Mouse (Mus musculus) heart, embryonic 15.5 days (tissue): Measurements from ENCODE around the gene Ngp. TPM values are rescaled to one million over a fixed set of nuclear protein-coding genes. Genes with fewer than 3 reads are reported as not detected.
"Not testable (repeated sequence)": the region's sequence is repeated elsewhere in the genome, so short reads cannot be mapped to it uniquely, and the experiment has no call there.

Experiments used
- ATAC-seq: fragments of 200-750 bp; cut with Nextera tagmentation; replicated peaks from 2 replicates; pipeline ENCODE4 v1.8.0; 2017; ENCODE audit warnings: low read depth, moderate TSS enrichment; ENCODE audit not compliant: insufficient number of reproducible peaks, insufficient read depth, low FRiP score
- H3K27ac ChIP-seq: fragments of 300-500 bp; sonication (generic); 2 replicates; pipeline ENCODE4 v1.5.1; 2015; ENCODE audit warnings: mild to moderate bottlenecking, inconsistent platforms
- H3K27me3 ChIP-seq: fragments of 300-500 bp; sonication (generic); 2 replicates; pipeline ENCODE4 v1.6.1; 2015; ENCODE audit warnings: inconsistent platforms
- H3K36me3 ChIP-seq: fragments of 300-500 bp; sonication (generic); 2 replicates; pipeline ENCODE4 v1.6.1; 2015; ENCODE audit warnings: mild to moderate bottlenecking, inconsistent platforms
- H3K4me1 ChIP-seq: fragments of 300-500 bp; sonication (generic); replicated peaks from 2 replicates; pipeline ENCODE4 v1.6.1; 2015; ENCODE audit warnings: inconsistent platforms
- H3K4me2 ChIP-seq: fragments of 300-500 bp; sonication (generic); 2 replicates; pipeline ENCODE4 v1.6.1; 2015; ENCODE audit warnings: inconsistent platforms, mild to moderate bottlenecking, moderate library complexity
- H3K4me3 ChIP-seq: fragments of 300-500 bp; sonication (generic); 2 replicates; pipeline ENCODE4 v1.5.1; 2015; ENCODE audit warnings: mild to moderate bottlenecking, inconsistent platforms
- H3K9ac ChIP-seq: fragments of 300-500 bp; sonication (generic); 2 replicates; pipeline ENCODE4 v1.6.1; 2015; ENCODE audit warnings: mild to moderate bottlenecking, inconsistent platforms
- H3K9me3 ChIP-seq: fragments of 300-500 bp; sonication (generic); replicated peaks from 2 replicates; pipeline ENCODE4 v1.6.1; 2016; ENCODE audit warnings: inconsistent platforms
- WGBS: fragments of 180-500 bp; shearing (Covaris S2); methylation state at CpG from one replicate; pipeline ENCODE4 v1.1.7; 2015; ENCODE audit warnings: mixed read lengths; 5-methylcytosine and 5-hydroxymethylcytosine counted together
- polyA plus RNA-seq: library from polyadenylated mRNA; unstranded; fragments of >200 nt; fragmentation: Nextera tagmentation; extraction: Ambion mirVana; gene quantifications from 2 replicates; pipeline ENCODE4 v1.2.1, GENCODE M21; 2015

The Ngp gene
- 4.1 and 5.4 TPM in 2 replicates for polyA plus RNA-seq

DNA sequence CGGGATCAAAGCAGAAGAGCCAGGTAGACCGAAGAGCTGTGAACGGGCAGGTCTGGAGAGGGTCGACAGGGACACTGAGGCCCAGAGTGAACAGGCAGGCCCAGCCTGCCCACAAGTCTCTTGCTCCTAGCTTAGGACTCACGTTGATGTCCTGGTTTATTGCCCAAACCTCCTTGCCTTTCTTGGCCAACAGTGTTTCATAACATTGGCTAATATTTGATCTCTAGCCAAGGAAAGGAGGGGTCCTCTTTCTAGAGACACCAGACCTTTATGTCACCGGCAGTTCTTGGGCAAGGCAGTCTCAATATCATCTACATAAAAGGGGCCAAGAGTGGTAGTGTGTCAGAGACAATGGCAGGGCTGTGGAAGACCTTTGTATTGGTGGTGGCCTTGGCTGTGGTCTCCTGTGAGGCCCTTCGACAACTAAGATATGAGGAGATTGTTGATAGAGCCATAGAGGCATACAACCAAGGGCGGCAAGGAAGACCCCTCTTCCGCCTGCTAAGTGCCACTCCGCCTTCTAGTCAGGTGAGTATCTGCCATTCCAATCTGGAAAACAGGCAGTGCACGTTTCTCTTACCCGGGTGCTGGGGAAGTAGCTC is at the start of gene Ngp:
TSS of gene Ngp (plus strand) at position 237 of the 602 bp plus-strand sequence.
- Histone ChIP-seq H3K4me3 (no peak within 1 kb of the TSS), H3K4me1 (no peaks in the 10 kb centered on the region), H3K9me3 (no peaks in the 10 kb centered on the region), H3K27ac (no peak within 1 kb of the TSS), H3K4me2 (no peak within 1 kb of the TSS), H3K9ac (no peak within 1 kb of the TSS), H3K36me3 (no peaks in the 10 kb centered on the region), H3K27me3 (no peaks in the 10 kb centered on the region)
- 88% methylated on average over 12 of the region's 12 CpGs for WGBS
- no peak for ATAC-seq

DNA sequence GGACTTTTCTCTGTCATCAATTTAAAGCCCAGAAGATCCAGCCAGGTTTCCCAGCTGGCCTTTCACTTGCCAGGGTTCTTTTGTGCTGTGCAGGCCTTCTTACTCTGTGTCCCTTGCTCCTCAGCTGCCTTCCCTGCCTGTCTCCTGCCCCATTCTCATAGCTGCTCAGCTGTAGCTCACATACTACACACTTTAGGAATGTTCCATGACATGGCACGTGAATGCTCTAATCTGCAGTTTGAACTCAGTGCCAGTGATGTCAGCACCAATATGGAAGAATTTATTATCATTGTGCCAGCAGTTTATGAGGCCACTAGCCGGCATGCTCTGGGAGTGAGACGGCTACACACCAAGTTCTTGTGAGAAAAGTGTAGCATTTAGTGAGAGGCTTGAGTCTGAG is 49.7 kb upstream of the Ngp start:
- Histone ChIP-seq H3K36me3 (peaks cover 11% of the 10 kb centered on the region; the same call in 1 of the 2 replicates), H3K4me2 (no peak overlapping the region), H3K9ac (no peak overlapping the region), H3K9me3 (no peaks in the 10 kb centered on the region), H3K27me3 (no peaks in the 10 kb centered on the region), H3K4me3 (no peak overlapping the region), H3K4me1 (peaks cover 14% of the 10 kb centered on the region; the same call in 1 of the 2 replicates), H3K27ac (peak overlapping the region; percentile 36; the same call in 1 of the 2 replicates)
- WGBS = 62% methylated on average over 3 of the region's 3 CpGs
- 0 out of 2 replicates have a peak, but pooled peaks have one; percentile 38 for ATAC-seq

DNA sequence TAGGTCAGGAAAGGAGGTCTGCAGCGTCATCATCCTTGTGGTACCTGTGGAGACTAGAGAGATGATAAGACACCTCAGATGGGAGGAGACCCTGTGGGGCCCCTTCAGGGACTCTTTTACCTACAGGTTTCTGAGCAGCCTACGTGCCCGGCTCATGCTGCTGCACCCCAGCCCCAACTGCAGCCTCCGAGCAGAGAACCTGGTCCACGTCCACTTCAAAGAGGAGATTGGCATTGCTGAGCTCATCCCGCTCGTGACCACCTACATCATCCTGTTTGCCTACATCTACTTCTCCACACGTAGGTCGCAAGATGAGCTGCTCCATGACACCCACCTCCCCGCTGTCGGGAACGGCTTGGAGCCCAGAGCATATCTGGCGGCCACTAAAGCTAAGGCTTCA is 45.7 kb upstream of the Ngp start:
- WGBS = 88% methylated on average over 13 of the region's 13 CpGs

GRCm38 (mm10) chr9:110375668-110376067 is 43.9 kb upstream of the Ngp start:
- H3K4me1 ChIP-seq = peaks cover 4% of the 10 kb centered on the region
- H3K27me3 ChIP-seq = no peaks in the 10 kb centered on the region
- H3K36me3 ChIP-seq = peaks cover 29% of the 10 kb centered on the region; the same call in 1 of the 2 replicates
- H3K27ac ChIP-seq = no peak overlapping the region
- ATAC-seq = no peak
- no peak overlapping the region for H3K9ac ChIP-seq
- no peak overlapping the region for H3K4me3 ChIP-seq
- WGBS = 82% methylated on average over 3 of the region's 3 CpGs
- no peaks in the 10 kb centered on the region for H3K9me3 ChIP-seq
- H3K4me2 ChIP-seq = no peak overlapping the region

More for the DNA sequence above, 45.7 kb upstream of the Ngp start:
- Histone ChIP-seq H3K4me3 (no peak overlapping the region), H3K27me3 (no peaks in the 10 kb centered on the region), H3K9ac (no peak overlapping the region), H3K36me3 (peaks cover 21% of the 10 kb centered on the region; the same call in 1 of the 2 replicates), H3K4me1 (peaks cover 11% of the 10 kb centered on the region; the same call in 1 of the 2 replicates), H3K4me2 (no peak overlapping the region), H3K9me3 (no peaks in the 10 kb centered on the region), H3K27ac (no peak overlapping the region)
- ATAC-seq = no peak

- ATAC-seq, H3K27me3 ChIP-seq, H3K4me2 ChIP-seq, H3K9ac ChIP-seq, H3K4me1 ChIP-seq, H3K9me3 ChIP-seq, H3K4me3 ChIP-seq, H3K27ac ChIP-seq: not testable (repeated sequence)
- peaks cover 29% of the 10 kb centered on the region; the same call in 1 of the 2 replicates for H3K36me3 ChIP-seq
- WGBS = 81% methylated on average over 15 of the region's 15 CpGs
These were observed 41.9 kb upstream of the Ngp start for GRCm38 (mm10) chr9:110377655-110378054.

DNA sequence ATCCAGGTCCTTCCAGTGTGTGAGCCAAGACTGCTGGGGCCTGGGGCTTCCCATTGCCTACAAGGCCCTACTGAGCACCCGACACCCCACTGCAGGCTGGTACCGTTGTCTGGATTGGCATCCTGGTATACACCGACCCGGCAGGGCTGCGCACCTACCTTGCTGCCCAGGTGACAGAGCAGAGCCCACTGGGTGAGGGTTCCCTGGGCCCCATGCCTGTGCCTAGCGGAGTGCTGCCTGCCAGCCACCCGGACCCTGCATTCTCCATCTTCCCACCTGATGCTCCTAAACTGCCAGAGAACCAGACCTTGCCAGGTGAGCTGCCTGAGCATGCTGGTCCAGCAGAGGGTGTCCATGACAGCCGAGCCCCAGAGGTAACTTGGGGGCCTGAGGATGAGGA is 40.2 kb upstream of the Ngp start:
- no peak overlapping the region for H3K4me2 ChIP-seq
- H3K4me1 ChIP-seq = peaks cover 9% of the 10 kb centered on the region
- H3K4me3 ChIP-seq = no peak overlapping the region
- ATAC-seq = no peak
- no peaks in the 10 kb centered on the region for H3K27me3 ChIP-seq
- H3K9ac ChIP-seq = no peak overlapping the region
- H3K36me3 ChIP-seq = peaks cover 31% of the 10 kb centered on the region
- WGBS = 97% methylated on average over 8 of the region's 8 CpGs
- no peak overlapping the region for H3K27ac ChIP-seq
- H3K9me3 ChIP-seq = no peaks in the 10 kb centered on the region

- H3K27me3 ChIP-seq = no peaks in the 10 kb centered on the region
- H3K9me3 ChIP-seq = no peaks in the 10 kb centered on the region
- 24% methylated on average over 21 of the region's 21 CpGs for WGBS
- H3K4me1 ChIP-seq = peaks cover 9% of the 10 kb centered on the region
- peak overlapping the region; percentile 24 for H3K4me3 ChIP-seq
- no peak overlapping the region for H3K9ac ChIP-seq
- peak overlapping the region; percentile 56 for H3K4me2 ChIP-seq
- H3K27ac ChIP-seq = no peak overlapping the region
- peaks cover 40% of the 10 kb centered on the region for H3K36me3 ChIP-seq
- peak; percentile 44; the same call in 1 of the 2 replicates for ATAC-seq
These were observed 38.9 kb upstream of the Ngp start for GRCm38 (mm10) chr9:110380662-110381061.

- 74% methylated on average over 12 of the region's 12 CpGs for WGBS
- no peak overlapping the region for H3K4me2 ChIP-seq
- no peak overlapping the region for H3K4me3 ChIP-seq
- H3K9me3 ChIP-seq = no peaks in the 10 kb centered on the region
- H3K27ac ChIP-seq = no peak overlapping the region
- peaks cover 46% of the 10 kb centered on the region for H3K36me3 ChIP-seq
- peaks cover 9% of the 10 kb centered on the region for H3K4me1 ChIP-seq
- no peak overlapping the region for H3K9ac ChIP-seq
- H3K27me3 ChIP-seq = no peaks in the 10 kb centered on the region
- ATAC-seq = no peak
These were observed 38.3 kb upstream of the Ngp start for GRCm38 (mm10) chr9:110381292-110381691.

GRCm38 (mm10) chr9:110384369-110384929 is 35.1 kb upstream of the Ngp start:
- H3K27ac ChIP-seq = no peak overlapping the region
- no peaks in the 10 kb centered on the region for H3K9me3 ChIP-seq
- no peaks in the 10 kb centered on the region for H3K27me3 ChIP-seq
- H3K36me3 ChIP-seq = peaks cover 60% of the 10 kb centered on the region
- H3K9ac ChIP-seq = no peak overlapping the region
- peaks cover 9% of the 10 kb centered on the region for H3K4me1 ChIP-seq
- ATAC-seq = no peak
- H3K4me3 ChIP-seq = no peak overlapping the region
- WGBS = 82% methylated on average over 7 of the region's 7 CpGs
- no peak overlapping the region for H3K4me2 ChIP-seq

- Histone ChIP-seq H3K9ac (no peak overlapping the region), H3K27ac (no peak overlapping the region), H3K27me3 (no peaks in the 10 kb centered on the region), H3K9me3 (no peaks in the 10 kb centered on the region), H3K4me2 (no peak overlapping the region), H3K36me3 (peaks cover 83% of the 10 kb centered on the region), H3K4me3 (no peak overlapping the region), H3K4me1 (no peaks in the 10 kb centered on the region)
- 88% methylated on average over 7 of the region's 7 CpGs for WGBS
- ATAC-seq = no peak
These were observed 31.5 kb upstream of the Ngp start for GRCm38 (mm10) chr9:110388011-110388410.

GRCm38 (mm10) chr9:110390843-110391242 is 28.7 kb upstream of the Ngp start:
- H3K27ac ChIP-seq = no peak overlapping the region
- peaks cover 75% of the 10 kb centered on the region for H3K36me3 ChIP-seq
- no peaks in the 10 kb centered on the region for H3K9me3 ChIP-seq
- no peak overlapping the region for H3K4me2 ChIP-seq
- no peak for ATAC-seq
- no peak overlapping the region for H3K9ac ChIP-seq
- 83% methylated on average over 3 of the region's 3 CpGs for WGBS
- H3K27me3 ChIP-seq = no peaks in the 10 kb centered on the region
- no peak overlapping the region for H3K4me3 ChIP-seq
- H3K4me1 ChIP-seq = no peaks in the 10 kb centered on the region

DNA sequence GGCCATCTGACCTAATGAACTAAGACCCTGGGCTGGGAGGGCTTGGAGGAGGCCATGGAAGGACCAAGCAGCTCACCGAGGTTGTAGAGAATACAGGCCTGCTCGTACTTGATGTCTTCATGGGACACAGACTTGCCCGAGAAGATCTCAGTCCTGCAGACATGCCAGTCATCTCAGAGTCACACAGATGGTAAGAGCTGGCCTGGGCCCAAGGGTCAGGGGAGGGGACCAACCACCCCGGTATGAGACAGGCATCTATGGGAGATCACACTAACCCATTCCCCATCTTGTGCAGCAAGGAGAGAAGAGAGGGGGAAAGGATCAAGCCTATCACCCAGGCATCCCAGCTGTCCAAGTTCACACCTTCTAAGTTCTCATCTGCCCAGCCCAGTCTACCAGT is 26.3 kb upstream of the Ngp start:
- Histone ChIP-seq H3K27me3 (no peaks in the 10 kb centered on the region), H3K9ac (no peak overlapping the region), H3K9me3 (no peaks in the 10 kb centered on the region), H3K4me1 (no peaks in the 10 kb centered on the region), H3K4me3 (no peak overlapping the region), H3K4me2 (no peak overlapping the region), H3K27ac (no peak overlapping the region), H3K36me3 (peaks cover 65% of the 10 kb centered on the region)
- ATAC-seq = no peak
- WGBS = 81% methylated on average over 4 of the region's 4 CpGs
